Mouse (Mus musculus) heart, adult 18-20 months (tissue): Measurements from ENCODE around the gene Lingo4. TPM values are rescaled to one million over a fixed set of nuclear protein-coding genes. Genes with fewer than 3 reads are reported as not detected.
A peak's percentile ranks its signal among the peaks of the same experiment; 100 is the strongest.

Source experiments
- DNase-seq, 2 experiments: peaks; one replicate each; pipeline ENCODE4 v3.0.0; 2021 to 2022; ENCODE audit warnings: mixed read lengths in 1 of 2
- long read RNA-seq, 2 experiments: library from polyadenylated mRNA; stranded (forward); transcript quantifications; one replicate each; pipeline ENCODE4 v2.0.0; 2021
- total RNA-seq, 2 experiments: library from RNA; stranded (reverse); gene quantifications; 2 replicates each; pipeline ENCODE4 v1.2.3; 2021

Gene Lingo4
- total RNA-seq = under 1 TPM; 0.10 to 0.13 TPM
- long read RNA-seq, experiment 1 = 0 reads
- long read RNA-seq, experiment 2 = 0 reads

DNA sequence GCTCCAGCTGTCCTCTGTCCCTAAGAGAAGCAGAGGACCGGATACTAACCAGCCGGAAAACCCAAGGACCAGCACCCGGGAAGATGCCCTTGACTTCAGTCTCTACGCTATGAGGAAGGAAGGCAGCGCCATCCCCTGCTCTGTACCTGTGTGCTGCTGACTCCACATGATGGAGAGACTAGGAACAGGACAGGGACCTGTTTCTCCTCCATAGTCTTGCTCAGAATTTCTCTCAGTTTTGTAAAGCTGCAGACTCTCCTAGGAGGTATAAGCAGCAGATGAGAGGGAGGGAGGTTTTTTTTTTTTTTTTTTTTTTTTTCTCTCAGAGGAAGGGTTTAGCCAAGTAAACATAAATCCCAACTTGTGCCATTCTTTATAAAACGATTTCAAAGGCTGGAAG lies at the start of gene Lingo4:
Lingo4 (plus strand) TSS at position 301 of the 400 bp plus-strand sequence.
- no peak for DNase-seq

DNA sequence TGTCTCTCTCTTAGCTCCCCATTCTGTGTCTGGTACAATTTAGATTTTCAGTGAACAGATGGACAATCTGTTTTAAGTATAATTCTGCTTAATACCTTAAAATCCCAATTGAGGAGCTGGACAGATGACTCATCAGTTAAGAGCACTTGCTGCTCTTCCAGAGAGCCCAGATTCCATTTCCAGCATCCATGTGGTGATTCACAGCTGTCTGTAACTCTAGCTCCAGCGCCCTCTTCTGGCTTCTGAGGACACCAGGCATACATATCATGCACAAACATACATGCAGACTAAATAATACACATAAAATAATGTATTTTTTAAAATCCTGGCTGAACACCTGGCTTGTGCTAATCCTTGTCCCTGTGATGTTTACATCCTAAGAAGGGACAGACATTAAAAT lies 37.5 kb upstream of the Lingo4 start:
- DNase-seq = no peak

DNA sequence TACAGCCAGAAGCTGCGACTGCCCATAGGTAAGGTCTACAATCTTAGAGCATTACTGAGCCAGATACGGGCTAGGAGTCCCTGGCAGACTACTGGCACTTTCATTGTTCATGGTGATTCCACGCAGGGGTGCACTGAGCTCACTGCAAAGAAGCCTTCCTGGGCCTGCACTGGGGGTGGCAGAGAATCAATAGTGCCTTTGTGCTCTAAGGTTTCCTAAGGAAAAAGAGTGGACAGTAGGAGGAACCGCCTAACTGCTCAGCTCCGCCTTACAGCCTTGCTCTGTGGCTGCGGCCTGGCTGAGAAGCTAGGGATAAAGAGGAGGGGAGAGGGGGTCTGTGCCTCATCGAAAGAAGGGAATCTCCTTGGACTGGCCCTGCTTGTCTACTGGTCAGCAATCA lies 36.2 kb upstream of the Lingo4 start, which contains the start of gene C2cd4d:
C2cd4d (plus strand) TSS at position 301 of the 400 bp plus-strand sequence.
- no peak for DNase-seq

DNA sequence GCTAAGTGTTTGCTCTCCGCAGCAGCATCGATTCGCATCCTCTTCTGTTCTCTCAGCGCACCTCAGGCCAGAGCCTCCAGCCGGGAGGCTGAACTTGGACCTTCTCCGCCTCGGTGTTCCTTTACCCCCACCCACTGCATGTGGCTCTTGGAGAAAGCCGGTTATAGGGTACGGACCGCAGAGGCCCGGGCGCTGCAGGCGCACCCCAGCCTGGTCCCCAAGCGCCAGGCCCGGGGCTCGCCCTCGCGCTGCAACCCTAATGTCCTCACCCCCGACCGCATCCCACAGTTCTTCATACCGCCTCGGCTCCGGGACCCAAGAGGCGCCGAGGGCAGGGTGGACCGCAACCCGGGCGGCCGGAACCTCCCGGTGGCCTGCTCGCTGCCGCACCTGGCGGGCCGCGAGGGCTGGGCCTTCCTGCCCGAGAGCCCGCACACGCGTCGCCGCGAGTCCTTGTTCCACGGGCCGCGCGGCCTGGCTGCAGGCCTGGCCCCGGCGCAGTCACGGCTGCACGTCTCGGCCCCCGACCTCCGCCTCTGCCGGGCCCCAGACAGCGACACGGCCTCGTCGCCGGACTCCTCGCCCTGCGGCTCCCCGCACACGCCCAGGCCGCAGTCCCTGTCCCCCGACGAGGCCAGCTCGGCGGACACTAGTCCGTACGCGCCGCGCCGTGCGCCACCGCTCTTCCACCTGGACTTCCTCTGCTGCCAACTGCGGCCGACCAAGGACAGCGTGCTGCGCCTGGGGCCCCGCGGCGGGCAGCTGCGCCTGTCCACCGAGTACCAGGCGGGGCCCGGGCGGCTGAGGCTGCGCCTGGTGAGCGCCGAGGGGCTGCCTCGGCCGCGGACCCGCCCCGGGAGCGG lies 34.8 kb upstream of the Lingo4 start:
- peak; percentile 25 to 44 for DNase-seq

DNA sequence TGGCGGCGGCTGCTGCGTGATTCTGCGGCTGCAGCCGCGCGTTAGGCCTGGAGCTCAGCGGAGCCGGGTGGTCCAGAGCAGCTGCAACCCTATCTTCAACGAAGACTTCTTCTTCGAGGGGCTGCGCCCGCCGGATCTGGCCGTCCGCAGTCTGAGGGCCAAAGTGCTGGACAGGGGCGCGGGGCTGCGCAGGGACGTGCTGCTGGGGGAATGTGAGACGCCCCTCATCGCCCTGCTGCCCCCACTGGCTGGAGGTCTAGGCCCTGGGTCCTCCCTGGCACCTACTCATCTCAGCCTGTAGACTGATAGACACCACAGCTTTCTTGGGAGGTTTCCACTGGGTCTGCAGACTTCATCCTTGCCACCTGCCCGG lies 34.2 kb upstream of the Lingo4 start:
- DNase-seq = no peak

DNA sequence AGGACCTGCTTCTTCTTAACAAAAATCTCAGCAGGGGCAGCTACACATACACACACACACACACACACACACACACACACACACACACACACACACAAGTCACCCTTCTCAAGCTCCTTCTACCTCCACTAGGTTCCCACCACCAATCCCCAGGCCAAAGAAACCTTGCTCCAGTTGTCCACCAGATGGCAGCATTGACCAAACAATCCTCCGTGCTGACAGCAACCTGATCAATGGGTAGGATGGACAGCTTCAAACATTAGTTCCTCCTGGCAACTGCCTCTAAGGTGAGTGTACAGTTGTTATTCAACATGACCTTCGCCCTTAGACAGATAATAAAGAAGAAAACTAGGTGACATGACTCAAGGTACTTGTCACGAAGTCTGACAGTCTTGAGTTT lies 31.6 kb upstream of the Lingo4 start:
- DNase-seq = peak; percentile 66 to 86

DNA sequence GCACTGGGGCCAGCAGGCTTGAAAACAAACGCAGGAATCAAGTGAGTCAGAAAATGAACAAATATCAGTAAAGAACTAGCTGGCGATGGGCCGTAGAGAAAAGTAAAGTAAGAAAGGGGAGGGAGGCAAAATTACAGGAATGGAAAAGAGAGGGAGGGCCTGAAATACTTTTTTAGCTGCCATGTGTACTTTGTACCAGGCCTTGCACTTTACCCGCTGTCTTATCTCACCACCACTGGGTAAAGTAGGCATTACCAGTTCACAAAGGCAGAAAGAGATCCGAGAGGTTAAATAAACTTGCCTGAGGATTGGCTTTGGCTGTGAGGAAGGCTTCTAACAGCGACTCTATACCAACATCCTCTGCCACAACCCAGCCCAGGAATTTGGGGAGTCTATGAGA lies 30.8 kb upstream of the Lingo4 start:
- DNase-seq = no peak

DNA sequence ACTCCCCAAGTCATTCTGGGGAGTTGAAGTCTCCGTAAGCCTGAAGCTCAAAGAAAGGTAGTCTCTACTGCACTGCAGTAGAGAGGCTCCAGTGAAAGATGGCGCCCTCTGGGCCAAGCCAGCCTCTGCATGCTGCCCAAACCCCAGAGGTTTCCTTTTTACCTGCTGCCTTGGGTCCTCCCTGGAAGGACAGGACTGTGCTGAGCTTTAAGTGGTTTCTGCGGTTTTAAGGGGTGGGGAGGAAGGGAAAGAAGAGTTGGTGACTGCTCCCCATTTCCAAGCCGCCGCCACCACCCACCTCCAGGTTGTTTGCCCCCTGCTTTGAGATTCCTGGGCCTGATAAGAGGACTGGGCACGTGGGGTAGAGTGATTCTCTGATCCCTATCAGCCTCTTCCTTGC lies 29.7 kb upstream of the Lingo4 start:
- no peak for DNase-seq

DNA sequence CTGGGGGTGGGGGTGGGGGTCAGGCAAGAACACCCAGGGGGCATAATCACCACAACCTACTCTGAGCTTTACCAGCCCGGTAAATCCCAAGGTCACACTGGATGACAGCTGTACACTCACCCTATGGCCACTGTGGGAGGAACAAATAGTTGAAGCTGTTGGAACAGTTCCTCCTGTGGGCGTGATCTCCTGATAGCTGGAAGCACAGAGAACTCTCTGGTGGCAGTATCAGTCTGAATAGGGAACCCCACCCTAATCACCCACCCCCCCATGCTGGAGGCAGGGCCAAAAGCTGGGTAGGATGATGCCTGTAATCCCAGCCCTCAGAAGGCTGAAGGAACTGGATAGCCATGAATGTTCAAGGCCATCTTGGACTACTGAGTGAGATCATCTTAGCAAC lies 28.6 kb upstream of the Lingo4 start:
- no peak for DNase-seq

DNA sequence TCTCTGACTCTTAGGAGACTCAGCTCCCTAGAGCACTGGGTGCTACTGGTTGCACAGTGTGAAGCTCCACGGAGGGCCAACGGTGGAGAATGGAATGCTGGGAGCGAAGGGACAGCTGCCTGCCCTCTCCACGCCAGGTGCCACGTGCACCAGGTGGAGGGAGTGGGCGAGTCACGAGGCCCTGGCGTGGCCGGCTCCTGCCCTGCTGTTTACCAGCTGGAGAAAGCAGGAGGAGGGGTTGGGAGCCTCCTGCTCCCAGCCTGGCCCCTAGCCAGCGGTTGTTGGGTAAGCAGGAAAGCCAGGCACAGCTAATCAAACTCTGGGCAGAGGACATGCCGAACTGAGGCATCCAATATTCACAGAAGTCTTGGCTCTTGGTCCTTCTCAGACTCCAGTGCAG lies 26.7 kb upstream of the Lingo4 start:
- DNase-seq = peak; percentile 85 to 89

DNA sequence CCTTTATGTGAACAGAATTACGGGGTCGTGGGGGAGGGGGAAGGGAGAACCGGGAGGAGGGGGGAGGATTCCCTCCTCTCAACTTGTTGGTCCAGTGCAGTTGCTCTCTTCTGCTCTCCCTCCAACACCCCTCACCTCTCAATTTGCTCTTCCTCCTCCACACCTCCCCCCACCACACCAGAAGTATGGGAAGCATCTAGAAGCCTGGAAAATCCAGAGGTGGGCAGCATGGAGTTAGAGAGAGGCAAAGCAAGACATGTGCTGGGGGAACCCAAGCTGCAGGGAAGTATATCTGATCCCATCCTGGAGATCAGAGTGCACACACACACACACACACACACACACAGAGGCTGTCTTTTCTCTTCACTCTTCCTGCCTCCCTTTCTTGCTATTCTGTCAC lies 26.3 kb upstream of the Lingo4 start:
- peak; percentile 6 to 15 for DNase-seq

DNA sequence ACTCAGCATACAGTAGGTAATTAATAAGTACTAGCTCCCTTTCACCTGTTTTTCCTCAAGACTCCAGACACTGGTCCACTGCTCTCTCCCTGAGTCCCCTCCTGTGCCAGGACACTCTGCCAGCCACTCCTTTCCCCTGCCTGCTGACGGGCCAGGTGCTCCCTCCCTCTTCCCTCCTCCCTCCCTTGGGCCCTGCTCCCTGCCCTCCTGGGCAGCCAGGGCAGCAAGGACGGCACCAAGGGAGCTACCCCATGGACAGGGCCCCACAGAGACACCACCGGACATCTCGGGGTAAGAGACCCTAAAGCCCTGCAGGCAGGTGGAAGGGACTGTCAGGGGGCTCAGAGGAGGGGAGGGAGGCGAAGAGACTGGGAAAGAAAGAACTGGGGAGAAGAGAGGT lies 25.7 kb upstream of the Lingo4 start, which contains the start of gene Rorc:
Rorc (plus strand) TSS at position 154 of the 400 bp plus-strand sequence.
- peak; percentile 56 to 75 for DNase-seq

DNA sequence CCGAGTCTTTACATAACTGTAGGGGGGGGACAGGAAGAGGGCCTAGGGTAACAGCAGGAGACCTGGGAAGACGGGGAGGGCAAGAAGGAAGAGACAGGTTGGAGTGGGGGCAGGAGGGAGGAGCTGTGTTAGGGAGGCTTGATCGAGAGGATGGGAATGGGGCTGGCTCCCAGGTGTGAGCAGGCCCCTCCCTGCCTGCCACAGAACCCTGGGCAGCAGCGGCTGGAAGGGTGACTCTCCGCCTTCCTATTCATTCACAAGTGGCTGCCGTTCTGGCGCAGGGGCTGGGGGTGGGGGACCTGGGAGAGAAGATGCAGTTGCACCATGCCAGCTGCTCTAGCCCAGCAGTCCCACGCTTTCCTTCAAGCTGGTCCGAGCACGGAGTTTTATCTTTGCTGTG lies 25.2 kb upstream of the Lingo4 start:
- no peak for DNase-seq

DNA sequence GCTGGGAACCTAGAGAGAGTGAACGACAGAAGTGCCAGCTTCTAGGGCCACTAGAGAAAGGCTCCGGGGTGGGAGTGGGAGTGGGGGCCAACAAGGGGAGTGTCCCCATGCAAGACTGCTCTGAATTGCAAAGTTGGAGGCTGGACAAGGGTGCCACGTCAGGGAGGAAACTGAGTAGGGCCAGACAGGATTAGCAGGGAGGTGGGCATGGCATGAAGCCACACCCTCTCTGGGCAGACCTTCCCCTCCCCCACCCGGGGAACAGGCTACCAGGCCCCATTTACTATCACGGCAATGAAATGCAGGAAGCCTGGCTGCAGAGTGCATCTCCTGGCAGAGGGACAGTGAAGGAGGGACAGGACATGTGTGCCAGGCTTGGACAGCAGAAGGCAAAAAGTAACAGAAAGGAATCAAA lies 24.7 kb upstream of the Lingo4 start:
- DNase-seq = peak in 1 of 2 experiments; percentile 19

DNA sequence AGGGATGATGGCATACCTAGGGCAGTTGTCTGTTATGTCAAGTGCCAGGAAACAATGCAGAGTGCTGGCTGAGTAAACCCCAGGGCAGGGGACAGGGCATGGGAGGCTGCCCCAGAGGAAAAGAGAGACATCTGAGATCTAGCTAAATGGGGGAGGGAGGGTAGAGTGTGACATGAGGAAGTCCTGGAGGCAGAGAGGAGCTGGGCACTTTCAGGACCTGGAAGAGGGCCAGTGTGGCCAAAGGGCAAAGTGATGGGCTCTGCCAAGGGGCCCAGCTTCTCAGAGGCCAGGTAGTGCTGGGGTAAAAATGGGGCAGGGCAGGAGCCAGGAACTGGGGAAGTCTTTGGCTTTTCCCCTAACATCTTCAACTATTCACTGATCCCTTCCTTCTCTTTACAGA lies 23.7 kb upstream of the Lingo4 start:
- no peak for DNase-seq

DNA sequence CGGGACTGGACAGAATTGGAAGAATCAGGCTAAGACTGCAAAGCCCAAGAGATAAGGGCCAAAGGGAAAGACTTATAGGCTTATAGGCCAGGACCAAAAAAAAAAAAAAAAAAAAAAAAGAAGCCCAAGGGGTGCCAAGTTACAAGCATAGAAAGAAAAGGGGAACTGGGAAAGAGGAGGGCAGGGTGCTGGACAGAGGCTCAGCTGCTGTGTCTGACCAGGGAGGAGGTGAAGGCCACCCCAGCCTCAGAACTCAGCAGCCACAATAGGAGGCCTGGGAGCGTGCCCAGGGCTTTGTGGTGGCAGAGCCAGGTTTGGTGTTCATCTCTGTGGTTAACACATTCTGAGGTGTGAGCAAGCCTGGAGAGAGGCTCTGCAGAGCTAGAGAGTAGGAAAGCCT lies 23.2 kb upstream of the Lingo4 start:
- DNase-seq = no peak

DNA sequence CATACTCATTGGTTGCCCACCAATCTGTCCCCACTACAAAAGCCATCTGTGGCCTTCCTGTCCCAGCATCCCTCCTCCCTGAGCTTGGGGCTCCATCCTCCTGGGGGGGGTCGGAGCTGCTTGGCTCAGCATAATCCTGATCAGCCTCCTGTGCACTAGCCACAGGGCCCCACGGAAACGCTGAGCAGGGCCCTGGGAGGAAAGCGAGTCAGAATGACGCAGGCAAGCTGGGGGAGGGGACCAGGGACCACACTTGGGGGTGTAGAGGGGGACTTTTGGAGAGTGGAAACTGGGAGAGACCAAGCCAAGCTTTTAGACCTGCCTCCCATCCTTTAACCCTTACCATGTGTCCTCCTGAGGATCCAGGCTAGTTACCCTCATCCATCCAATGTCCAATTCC lies 22.5 kb upstream of the Lingo4 start:
- no peak for DNase-seq

DNA sequence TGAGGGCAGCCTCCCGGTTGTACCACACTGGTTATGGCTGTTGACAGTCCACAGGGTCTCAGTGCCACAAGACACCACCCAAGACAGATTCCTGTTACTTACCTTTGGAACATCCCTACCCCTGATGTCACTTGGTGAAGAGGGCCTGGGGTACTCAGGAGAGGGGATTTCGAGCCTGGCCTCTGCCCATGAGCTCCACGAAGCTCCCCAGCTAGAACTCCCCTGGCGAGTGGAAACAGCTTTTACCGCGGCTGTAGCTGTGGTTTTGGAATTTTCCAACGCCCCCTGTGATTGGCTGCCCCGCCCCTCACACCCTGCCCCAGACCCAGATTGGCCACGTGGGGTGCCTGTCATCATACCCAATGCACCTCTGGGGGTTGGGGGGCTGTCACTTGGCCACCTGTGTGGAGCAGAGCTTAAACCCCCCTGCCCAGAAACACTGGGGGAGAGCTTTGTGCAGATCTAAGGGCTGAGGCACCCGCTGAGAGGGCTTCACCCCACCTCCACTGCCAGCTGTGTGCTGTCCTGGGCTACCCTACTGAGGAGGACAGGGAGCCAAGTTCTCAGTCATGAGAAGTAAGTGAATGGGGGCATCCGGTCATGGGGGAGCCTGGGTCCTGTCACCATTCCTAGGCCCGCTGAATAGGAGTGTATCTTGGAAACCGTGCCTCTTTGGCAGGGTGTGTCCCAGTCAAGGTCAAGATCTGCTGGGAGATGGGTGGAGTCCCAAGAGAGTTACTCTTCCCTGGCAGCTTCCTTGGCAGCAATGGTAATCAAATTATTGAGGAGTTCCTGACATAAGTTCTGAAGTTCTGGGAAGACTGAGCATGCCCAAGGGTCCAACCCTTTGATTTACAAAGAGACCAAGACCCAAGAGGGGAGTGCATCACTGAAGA lies 21.0 kb upstream of the Lingo4 start:
- no peak for DNase-seq

DNA sequence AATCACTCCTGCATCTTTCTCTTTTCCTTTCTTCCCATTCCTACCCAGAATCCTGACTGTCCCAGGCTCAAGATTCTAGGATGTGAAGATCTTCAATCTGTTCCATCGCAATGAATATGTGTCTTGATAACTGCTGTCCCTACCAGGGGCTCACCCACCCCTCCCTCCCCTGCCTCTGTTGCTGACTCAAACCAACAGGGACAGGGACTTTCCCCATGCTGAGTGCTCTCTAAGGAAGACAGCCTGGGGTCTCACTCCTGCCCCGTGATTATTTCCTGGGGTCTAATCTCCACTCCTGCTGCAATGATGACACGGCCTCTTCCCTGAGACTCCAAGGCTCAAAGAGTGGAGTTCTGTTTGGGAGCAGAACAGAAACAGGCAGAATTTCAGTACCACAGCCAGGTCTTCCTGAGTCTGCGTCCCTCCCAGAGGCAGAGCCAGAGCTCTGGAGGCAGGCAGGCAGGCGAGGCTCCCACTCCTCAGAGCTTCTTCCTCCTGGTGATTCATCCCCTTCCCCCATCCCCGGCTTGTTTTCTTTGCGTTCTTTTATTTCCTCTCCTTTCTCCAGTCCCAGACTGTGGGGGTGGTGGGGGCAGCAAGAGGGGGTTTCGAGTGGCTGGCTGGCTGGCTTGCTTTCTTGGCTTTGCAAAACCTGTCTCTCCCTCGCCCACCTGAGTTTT lies 18.3 kb upstream of the Lingo4 start:
- DNase-seq = no peak

DNA sequence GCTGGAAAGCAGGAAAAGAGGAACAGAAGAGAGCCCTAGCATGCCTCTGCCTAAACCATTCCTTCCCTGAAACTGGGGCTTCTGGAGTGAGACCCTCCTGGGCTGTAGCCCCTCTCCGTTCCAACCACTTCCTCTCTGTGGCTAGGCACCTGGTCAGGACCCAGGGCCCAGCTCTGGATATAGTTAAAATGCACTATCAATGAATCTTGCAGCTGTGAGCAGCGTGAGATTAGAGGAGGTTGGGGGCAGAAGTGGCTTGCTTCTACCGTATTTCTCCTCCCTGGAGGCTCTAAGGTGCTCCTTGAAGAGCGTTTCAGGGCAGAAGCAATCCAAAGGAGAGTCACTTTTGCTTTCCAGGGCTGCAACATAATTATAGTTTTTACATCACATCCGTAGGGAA lies 16.0 kb upstream of the Lingo4 start:
- DNase-seq = no peak

DNA sequence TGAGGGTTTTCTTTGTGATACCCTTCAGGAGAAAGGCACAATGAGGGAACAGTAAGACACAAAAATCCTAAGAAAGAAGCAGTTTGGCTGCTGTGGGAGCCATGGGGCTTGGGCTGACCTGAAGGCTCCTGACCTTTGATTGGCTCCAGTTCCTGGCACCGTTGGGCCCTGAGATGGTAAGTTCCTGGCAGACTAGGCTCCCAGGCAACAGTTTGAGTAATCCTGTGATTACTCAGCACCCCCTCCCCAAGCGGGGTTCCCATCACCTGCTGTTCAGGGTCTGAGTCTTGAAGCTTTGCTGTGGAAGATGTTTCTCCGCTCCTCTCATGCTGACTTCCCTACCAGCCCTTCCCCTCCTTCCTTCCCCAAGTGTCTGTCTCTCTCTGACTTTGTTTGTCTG lies 14.8 kb upstream of the Lingo4 start:
- DNase-seq = no peak

DNA sequence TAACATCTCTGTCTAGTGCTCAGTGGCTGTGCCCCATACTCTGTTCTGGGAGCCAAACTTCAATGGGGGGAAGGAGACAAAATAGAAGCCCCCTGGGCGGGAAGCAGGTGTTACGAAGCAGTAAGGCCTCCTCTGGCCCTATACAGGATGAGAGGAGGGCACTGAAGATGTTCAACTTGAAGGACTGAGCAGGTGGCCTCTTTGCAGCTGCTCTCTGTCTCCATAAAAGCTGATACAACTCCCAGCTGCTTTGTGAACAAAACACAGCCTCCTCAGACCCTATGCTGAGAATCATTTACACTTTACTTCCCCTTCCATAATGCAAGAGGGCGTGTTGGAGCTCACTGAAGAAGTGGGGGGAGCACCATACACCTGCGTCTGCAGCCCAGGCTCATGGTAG lies 11.6 kb upstream of the Lingo4 start:
- no peak for DNase-seq

DNA sequence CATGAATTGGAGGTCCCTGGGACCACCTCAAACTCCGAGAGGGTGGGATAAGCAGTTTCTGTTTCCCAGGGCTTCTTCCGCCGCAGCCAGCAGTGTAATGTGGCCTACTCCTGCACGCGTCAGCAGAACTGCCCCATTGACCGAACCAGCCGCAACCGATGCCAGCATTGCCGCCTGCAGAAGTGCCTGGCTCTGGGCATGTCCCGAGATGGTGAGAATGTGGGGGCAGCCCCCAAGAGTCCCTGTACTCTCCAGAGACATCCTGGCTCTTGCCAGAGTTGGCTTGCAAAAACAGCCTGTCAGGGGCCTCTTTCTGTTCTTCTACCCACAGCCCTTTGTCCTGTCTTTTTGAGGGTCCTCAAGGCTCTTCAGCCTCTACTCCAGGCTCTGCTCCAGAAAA lies 10.9 kb upstream of the Lingo4 start:
- no peak for DNase-seq
